Mouse (Mus musculus): ENCODE measurements around the gene Gm6685.

GRCm38 (mm10) chr11:28374636-28375035 is 35.0 kb upstream of the Gm6685 start:
- TF ChIP-seq MAX (IDR thresholded peaks at IDR 0.05; ENCODE audit: low read depth) (no peak), CEBPB (IDR thresholded peaks at IDR 0.05; ENCODE audit: insufficient read depth, poor library complexity, severe bottlenecking) (no peak), POLR2A (IDR thresholded peaks at IDR 0.05; ENCODE audit: insufficient read length, low read depth) (no peak), TCF12 (IDR thresholded peaks at IDR 0.05; ENCODE audit: insufficient read depth, poor library complexity, severe bottlenecking) (no peak), E2F4 (IDR thresholded peaks at IDR 0.05; ENCODE audit: insufficient read depth) (no peak), MYOD1 (IDR thresholded peaks at IDR 0.05; ENCODE audit: control insufficient read depth in 1 of 3, insufficient read length in 2 of 3, low read depth in 2 of 3) (no peak), MYOG (IDR thresholded peaks at IDR 0.05; ENCODE audit: control insufficient read depth in 1 of 3, insufficient read depth in 1 of 3, insufficient read length in 2 of 3, low read depth in 2 of 3) (no peak), USF1 (IDR thresholded peaks at IDR 0.05; ENCODE audit: low read depth) (no peak), POLR2AphosphoS2 (IDR thresholded peaks at IDR 0.05; ENCODE audit: insufficient read length, low read depth) (no peak), REST (IDR thresholded peaks at IDR 0.05; ENCODE audit: insufficient read depth, insufficient read length) (no peak)
